Mouse (Mus musculus) cerebellum, adult 2 months (tissue): ENCODE measurements around the gene Snf8. TPM values are rescaled to one million over a fixed set of nuclear protein-coding genes. Genes with fewer than 3 reads are reported as not detected.

Experiments
- DNase-seq, 2 experiments: peaks; one replicate each; pipeline ENCODE4 v3.0.0; 2021
- H3K27ac ChIP-seq: fragments of 200-500 bp; 2 replicates; pipeline ENCODE4 v1.5.1; 2012; ENCODE audit warnings: low read length, control low read depth, inconsistent platforms; ENCODE audit not compliant: insufficient read depth
- H3K27me3 ChIP-seq: fragments of 200-500 bp; 2 replicates; pipeline ENCODE4 v1.6.1; 2012; ENCODE audit warnings: inconsistent platforms, mild to moderate bottlenecking, low read length, moderate library complexity; ENCODE audit not compliant: control insufficient read depth, insufficient read depth
- H3K4me1 ChIP-seq: fragments of 200-500 bp; 2 replicates; pipeline ENCODE4 v1.6.1; 2011; ENCODE audit warnings: low read length; ENCODE audit not compliant: control insufficient read depth, insufficient read depth
- H3K4me3 ChIP-seq: fragments of 200-500 bp; replicated peaks from 2 replicates; pipeline ENCODE3; 2011; ENCODE audit warnings: mild to moderate bottlenecking, low read depth, low read length, control low read depth; ENCODE audit not compliant: insufficient read depth
- CTCF ChIP-seq: fragments of 200-500 bp; IDR thresholded peaks from 2 replicates; pipeline ENCODE4 v1.5.1; 2011; ENCODE audit warnings: low read depth, mild to moderate bottlenecking, control low read depth, low read length, moderate library complexity, borderline replicate concordance; ENCODE audit not compliant: insufficient read depth
- POLR2A ChIP-seq: fragments of 200-500 bp; IDR thresholded peaks from 2 replicates; pipeline ENCODE4 v1.6.1; 2011; ENCODE audit warnings: low read length, control low read depth, borderline replicate concordance; ENCODE audit not compliant: insufficient read depth
- WGBS: fragments of 180-500 bp; shearing (Covaris S2); methylation state at CpG from one replicate; pipeline ENCODE4 v1.1.7; 2018; 5-methylcytosine and 5-hydroxymethylcytosine counted together
- polyA plus RNA-seq: library from polyadenylated mRNA; depleted of rRNA; stranded (reverse); fragments of >200 nt; gene quantifications from 2 replicates; pipeline ENCODE4 v1.2.3, GENCODE M21; 2012

Gene Snf8
- polyA plus RNA-seq, 1 experiment, result 83.5 TPM

GRCm38 (mm10) chr11:96003100-96003900 is 31.4 kb upstream of the Snf8 start:
- WGBS, result 19% methylated on average over 12 of the region's 12 CpGs
- no peak for DNase-seq
- H3K27ac ChIP-seq, result no peak overlapping the region
- H3K4me1 ChIP-seq, result no peaks in the 10 kb centered on the region
- TF ChIP-seq CTCF, result no peak
- TF ChIP-seq POLR2A, result no peak
- H3K27me3 ChIP-seq, result peaks cover 31% of the 10 kb centered on the region; the same call in 1 of the 2 replicates
- H3K4me3 ChIP-seq, result no peak overlapping the region

- no peaks in the 10 kb centered on the region for H3K4me1 ChIP-seq
- WGBS, result 8% methylated on average over 32 of the region's 32 CpGs
- no peak overlapping the region for H3K27ac ChIP-seq
- TF ChIP-seq POLR2A, result no peak
- no peak for TF ChIP-seq CTCF
- no peak overlapping the region for H3K4me3 ChIP-seq
- peak in 1 of 2 experiments; percentile 32 for DNase-seq
- H3K27me3 ChIP-seq, result peaks cover 31% of the 10 kb centered on the region; the same call in 1 of the 2 replicates
These were observed 30.5 kb upstream of the Snf8 start for GRCm38 (mm10) chr11:96003969-96004792.

GRCm38 (mm10) chr11:96004793-96005402 is 29.8 kb upstream of the Snf8 start:
- Histone ChIP-seq H3K4me1 (no peaks in the 10 kb centered on the region), H3K27ac (no peak overlapping the region)
- no peak for DNase-seq

DNA sequence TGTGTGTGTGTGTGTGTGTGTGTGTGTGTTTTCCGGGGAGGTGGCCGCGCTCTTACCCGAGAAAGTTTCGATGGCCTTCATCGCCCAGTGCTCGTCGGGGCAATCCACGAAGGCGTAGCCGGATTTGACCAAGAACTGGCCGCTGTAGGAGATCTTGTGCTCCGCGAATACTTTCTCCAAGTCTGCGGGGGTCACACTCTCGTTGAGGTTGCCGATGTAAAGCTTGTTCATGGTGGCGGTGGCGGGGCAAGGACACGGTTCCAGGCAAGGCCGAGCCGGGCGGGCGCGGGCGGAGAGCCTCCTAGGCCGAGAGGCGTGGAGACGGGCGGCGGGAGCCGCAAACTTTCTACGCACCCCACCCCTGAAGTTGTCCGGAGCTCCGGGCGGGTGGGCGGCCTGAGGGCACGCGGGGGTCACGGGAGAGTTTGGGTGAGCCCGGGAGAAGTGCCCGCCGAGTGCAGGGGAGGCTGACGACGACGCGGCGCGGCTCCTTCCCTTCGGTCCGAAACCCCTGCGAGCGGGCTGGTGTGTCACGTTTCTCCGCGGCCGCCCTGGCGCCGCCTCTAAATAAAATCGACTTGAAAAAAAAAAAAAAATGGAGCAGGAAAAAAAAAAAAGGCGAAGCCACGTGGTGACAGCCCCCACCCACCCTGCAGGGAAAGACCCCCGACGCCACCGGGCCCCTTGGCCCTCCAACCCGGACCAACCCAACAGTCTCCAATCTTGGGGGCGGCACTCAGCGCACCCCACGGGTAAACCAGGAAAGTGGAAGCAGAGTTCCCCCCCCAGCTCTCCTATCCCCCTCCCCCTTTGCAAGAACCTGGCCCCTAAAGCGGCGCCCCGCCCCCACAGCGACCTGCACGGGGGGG is 29.0 kb upstream of the Snf8 start, which contains the start of gene Igf2bp1:
Igf2bp1 (minus strand) TSS at position 538 of the 869 bp plus-strand sequence.
- H3K4me1 ChIP-seq, result no peaks in the 10 kb centered on the region
- peak in 1 of 2 experiments; percentile 25 for DNase-seq
- H3K4me3 ChIP-seq, result no peak within 1 kb of the TSS
- H3K27me3 ChIP-seq, result peaks cover 31% of the 10 kb centered on the region; the same call in 1 of the 2 replicates
- TF ChIP-seq POLR2A (no peak), CTCF (no peak)
- 2% methylated on average over 74 of the region's 74 CpGs for WGBS
- H3K27ac ChIP-seq, result no peak within 1 kb of the TSS

More at GRCm38 (mm10) chr11:96004793-96005402, 29.8 kb upstream of the Snf8 start:
- no peak for TF ChIP-seq POLR2A
- TF ChIP-seq CTCF, result no peak
- 3% methylated on average over 57 of the region's 57 CpGs for WGBS
- Histone ChIP-seq H3K4me3 (no peak overlapping the region), H3K27me3 (peaks cover 31% of the 10 kb centered on the region; the same call in 1 of the 2 replicates)

DNA sequence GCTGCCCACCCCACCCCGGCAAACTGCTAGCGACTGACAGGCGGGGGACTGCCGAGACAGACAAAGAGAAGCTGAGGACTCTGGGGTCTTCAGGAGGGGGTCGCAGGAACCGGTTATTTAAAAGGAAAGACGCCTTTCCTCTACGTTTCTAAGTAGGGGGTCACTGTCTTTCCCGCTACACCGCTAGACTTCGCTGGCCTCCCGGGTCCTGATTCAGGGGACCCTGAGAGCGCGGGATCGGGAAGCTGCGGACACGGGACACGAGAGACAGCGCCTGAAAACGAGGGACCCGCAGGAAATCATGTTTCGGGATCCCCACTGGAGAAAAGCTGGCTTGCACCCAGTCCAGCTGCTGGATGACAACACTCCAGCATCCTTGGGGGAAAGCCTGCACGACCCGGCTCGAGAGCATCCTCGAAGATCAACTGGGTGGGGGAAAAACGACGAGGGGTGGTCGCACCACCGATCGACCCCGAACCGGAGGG is 28.3 kb upstream of the Snf8 start:
- no peak overlapping the region for H3K4me3 ChIP-seq
- no peaks in the 10 kb centered on the region for H3K4me1 ChIP-seq
- no peak for TF ChIP-seq POLR2A
- no peak for TF ChIP-seq CTCF
- peaks cover 33% of the 10 kb centered on the region; the same call in 1 of the 2 replicates for H3K27me3 ChIP-seq
- DNase-seq, result peak in 1 of 2 experiments; percentile 27
- no peak overlapping the region for H3K27ac ChIP-seq
- 2% methylated on average over 33 of the region's 33 CpGs for WGBS

DNA sequence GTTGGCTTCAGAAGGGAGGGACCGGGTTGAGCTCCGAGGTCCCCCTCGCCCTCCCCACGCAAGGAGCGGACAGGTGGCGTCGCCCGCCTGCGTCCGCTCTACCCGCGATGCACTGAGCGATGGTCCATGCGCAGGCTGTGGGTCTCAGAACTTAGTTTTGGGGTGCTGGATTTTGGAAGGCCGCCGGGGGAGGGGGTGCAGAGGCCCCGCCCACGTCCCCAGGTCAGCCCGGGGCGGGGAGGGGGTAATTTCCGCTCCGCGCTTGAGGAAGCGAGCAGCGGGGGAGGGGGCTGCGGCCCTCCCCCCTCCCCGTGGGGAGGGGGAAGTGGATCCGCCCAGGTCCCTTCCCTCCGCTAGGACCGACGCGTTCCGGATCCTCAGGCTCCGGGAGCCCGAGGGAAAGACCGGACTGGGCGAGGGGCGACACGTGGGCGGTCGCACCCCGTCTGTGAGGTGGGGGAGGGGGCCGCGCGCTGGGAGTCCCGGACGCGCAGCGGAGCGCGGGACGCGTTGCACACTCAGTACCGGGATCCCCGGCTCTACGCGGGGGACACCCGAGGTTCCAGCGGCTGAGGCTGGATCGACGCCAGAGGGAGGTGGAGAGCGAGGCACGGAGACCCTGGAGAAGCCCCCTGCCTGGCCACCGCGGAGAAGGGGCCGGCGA is 27.7 kb upstream of the Snf8 start:
- Histone ChIP-seq H3K4me1 (no peaks in the 10 kb centered on the region), H3K4me3 (no peak overlapping the region), H3K27me3 (peaks cover 32% of the 10 kb centered on the region; the same call in 1 of the 2 replicates), H3K27ac (no peak overlapping the region)
- DNase-seq, result no peak
- WGBS, result 1% methylated on average over 67 of the region's 67 CpGs
- TF ChIP-seq POLR2A, result no peak
- TF ChIP-seq CTCF, result no peak
